In genomic region chr2:32859010-32859621, GRCm38 (mm10) we compare ENCODE assay signal across 7 mouse cellular contexts. TPM values are rescaled to one million over a fixed set of nuclear protein-coding genes. Genes with fewer than 3 reads are reported as not detected.
DNase-seq lines count a peak whose midpoint lies in the region; ATAC-seq and TF ChIP-seq lines count a peak whose summit lies in the region.

No protein-coding gene starts in this region.

- H3K27me3 ChIP-seq in thymus, adult 2 months (ENCODE audit: control insufficient read depth, insufficient read depth, low read length) = no peaks in the 10 kb centered on the region
- H3K27me3 ChIP-seq in forebrain, embryonic 11.5 days (ENCODE audit: control insufficient read depth, insufficient read depth, low read length) = no peaks in the 10 kb centered on the region
- no peaks in the 10 kb centered on the region for H3K27me3 ChIP-seq in intestine, embryonic 15.5 days (replicated peaks)
- no peaks in the 10 kb centered on the region for H3K27me3 ChIP-seq in splenic B cell, adult 2 months (ENCODE audit: control insufficient read depth, insufficient read depth, low read length, poor library complexity, severe bottlenecking)

- no peak overlapping the region for H3K27ac ChIP-seq in thymus, adult 2 months (ENCODE audit: control insufficient read depth, insufficient read depth, low read length)
- no peak overlapping the region for H3K27ac ChIP-seq in forebrain, embryonic 11.5 days (ENCODE audit: low read depth, low read length)
- no peak overlapping the region for H3K27ac ChIP-seq in intestine, embryonic 15.5 days

- peak; percentile 58; the same call in 1 of the 2 replicates for ATAC-seq in forebrain, embryonic 11.5 days (replicated peaks; ENCODE audit: low FRiP score)
- ATAC-seq in intestine, embryonic 15.5 days = peak; percentile 27

- H3K4me1 ChIP-seq in thymus, adult 2 months (replicated peaks; ENCODE audit: control insufficient read depth, insufficient read depth, low read length) = no peaks in the 10 kb centered on the region
- no peaks in the 10 kb centered on the region for H3K4me1 ChIP-seq in forebrain, embryonic 11.5 days (replicated peaks; ENCODE audit: control insufficient read depth, insufficient read depth, low read length)
- no peaks in the 10 kb centered on the region; the same call in 1 of the 2 replicates for H3K4me1 ChIP-seq in intestine, embryonic 15.5 days (replicated peaks)

- H3K36me3 ChIP-seq in thymus, adult 2 months (ENCODE audit: control insufficient read depth, insufficient read depth, low read length) = no peaks in the 10 kb centered on the region
- no peaks in the 10 kb centered on the region for H3K36me3 ChIP-seq in forebrain, embryonic 11.5 days (ENCODE audit: control insufficient read depth, insufficient read depth, low read length)
- H3K36me3 ChIP-seq in intestine, embryonic 15.5 days = no peaks in the 10 kb centered on the region
- no peaks in the 10 kb centered on the region for H3K36me3 ChIP-seq in splenic B cell, adult 2 months (ENCODE audit: control insufficient read depth, insufficient read depth, low read length, poor library complexity, severe bottlenecking)

- TF ChIP-seq POLR2A in thymus, adult 2 months (IDR thresholded peaks at IDR 0.05; ENCODE audit: control insufficient read depth, extremely low read depth, insufficient read depth, low read length, poor library complexity) = no peak

- H3K4me2 ChIP-seq in forebrain, embryonic 11.5 days (ENCODE audit: low read depth, low read length, severe bottlenecking) = no peak overlapping the region
- no peak overlapping the region for H3K4me2 ChIP-seq in intestine, embryonic 15.5 days (replicated peaks)

- DNase-seq in thymus, adult 2 months = peak; percentile 67
- DNase-seq in thymus, adult 18-20 months = no peak
- DNase-seq in adrenal gland, postnatal 36 days = peak; percentile 54 to 80
- peak; percentile 86 for DNase-seq in forebrain, embryonic 11.5 days (ENCODE audit: low spot score)
- DNase-seq in lung, postnatal 4 days = peak; percentile 57 to 75
- peak; percentile 81 for DNase-seq in splenic B cell, adult 2 months (ENCODE audit: low read depth, low spot score)

- no peak overlapping the region for H3K9ac ChIP-seq in forebrain, embryonic 11.5 days (ENCODE audit: low read length)
- H3K9ac ChIP-seq in intestine, embryonic 15.5 days = no peak overlapping the region

- WGBS in thymus, adult 2 months = 51% methylated on average over 10 of the region's 10 CpGs
- WGBS in forebrain, embryonic 11.5 days = 46% methylated on average over 10 of the region's 10 CpGs
- WGBS in intestine, embryonic 15.5 days = 45% methylated on average over 10 of the region's 10 CpGs

- no peaks in the 10 kb centered on the region for H3K9me3 ChIP-seq in forebrain, embryonic 11.5 days (ENCODE audit: control insufficient read depth, low read length)
- H3K9me3 ChIP-seq in intestine, embryonic 15.5 days = no peaks in the 10 kb centered on the region

- peak; percentile 88 for TF ChIP-seq CTCF in thymus, adult 2 months (IDR thresholded peaks at IDR 0.05; ENCODE audit: borderline replicate concordance, control insufficient read depth, extremely low read depth, insufficient read depth, low read length, poor library complexity)

- H3K4me3 ChIP-seq in thymus, adult 2 months (ENCODE audit: control insufficient read depth, insufficient read depth, low read length) = no peak overlapping the region
- no peak overlapping the region for H3K4me3 ChIP-seq in forebrain, embryonic 11.5 days (ENCODE audit: low read depth, low read length)
- H3K4me3 ChIP-seq in intestine, embryonic 15.5 days (replicated peaks) = no peak overlapping the region

RNA-seq across cellular contexts. Expression of gene Stxbp1, which starts 12.1 kb away (rescaled TPM):
- polyA plus RNA-seq in thymus, adult 2 months (2012; rRNA removed) = 6.6 and 8.3 TPM in 2 replicates
- total RNA-seq in adrenal gland, postnatal 36 days (2021) = 10 to 100 TPM; 21.5 to 30.6 TPM
- 44.0 and 44.6 TPM in 2 replicates for polyA plus RNA-seq in forebrain, embryonic 11.5 days (2014; fragmentation: Nextera tagmentation; extraction: Ambion mirVana)
- 21.2 and 22.1 TPM in 2 replicates for polyA plus RNA-seq in intestine, embryonic 15.5 days (2015; fragmentation: Nextera tagmentation; extraction: Ambion mirVana)

RNA-seq across cellular contexts. Expression of gene Fam129b, which starts 16.8 kb away (rescaled TPM):
- 20.8 and 22.9 TPM in 2 replicates for polyA plus RNA-seq in thymus, adult 2 months (2012; rRNA removed)
- 10 to 100 TPM; 15.8 to 32.3 TPM for total RNA-seq in adrenal gland, postnatal 36 days (2021)
- 13.8 and 15.4 TPM in 2 replicates for polyA plus RNA-seq in forebrain, embryonic 11.5 days (2014; fragmentation: Nextera tagmentation; extraction: Ambion mirVana)
- 40.4 and 42.2 TPM in 2 replicates for polyA plus RNA-seq in intestine, embryonic 15.5 days (2015; fragmentation: Nextera tagmentation; extraction: Ambion mirVana)

Comparison
In these comparisons a context has a peak if more than half of its experiments do, and no peak if none do; other contexts are left out.
1. DNase-seq: peak in thymus, adult 2 months (single experiment), adrenal gland, postnatal 36 days (2 of 2), forebrain, embryonic 11.5 days (single experiment), lung, postnatal 4 days (2 of 2) and splenic B cell, adult 2 months (single experiment); none in thymus, adult 18-20 months (0 of 2).